Mouse (Mus musculus): ENCODE measurements around the gene Aox4.

Aox4 gene

GRCm38 (mm10) chr1:58244487-58244886 lies 34.3 kb downstream of the Aox4 start:
- no peak for DNase-seq (ENCODE audit: low spot score in 2 of 2)

GRCm38 (mm10) chr1:58248518-58248917 lies 38.3 kb downstream of the Aox4 start:
- no peak for DNase-seq (ENCODE audit: low spot score in 2 of 2)

GRCm38 (mm10) chr1:58253466-58253865 lies 43.3 kb downstream of the Aox4 start:
- DNase-seq (ENCODE audit: low spot score in 2 of 2): no peak

- DNase-seq (ENCODE audit: low spot score in 2 of 2): peak; percentile 36 to 39
Observed at GRCm38 (mm10) chr1:58257195-58257991, 47.2 kb downstream of the Aox4 start.

GRCm38 (mm10) chr1:58260311-58260710 lies 50.1 kb downstream of the Aox4 start:
- DNase-seq (ENCODE audit: low spot score in 2 of 2): no peak

- DNase-seq (ENCODE audit: low spot score in 2 of 2): no peak
Observed at GRCm38 (mm10) chr1:58268231-58268630, 58.0 kb downstream of the Aox4 start.

GRCm38 (mm10) chr1:58270807-58271569 lies 60.8 kb downstream of the Aox4 start:
- DNase-seq (ENCODE audit: low spot score in 2 of 2): no peak

- no peak for DNase-seq (ENCODE audit: low spot score in 2 of 2)
Observed at GRCm38 (mm10) chr1:58275879-58276278, 65.7 kb downstream of the Aox4 start.

- DNase-seq (ENCODE audit: low spot score in 2 of 2): no peak
Observed at GRCm38 (mm10) chr1:58278026-58278425, 67.8 kb downstream of the Aox4 start, which contains the start of gene Aox2. TSS of gene Aox2 (plus strand) at chr1:58278326.

GRCm38 (mm10) chr1:58278513-58278912 lies 68.3 kb downstream of the Aox4 start:
- no peak for DNase-seq (ENCODE audit: low spot score in 2 of 2)

GRCm38 (mm10) chr1:58280381-58280780 lies 70.2 kb downstream of the Aox4 start:
- DNase-seq (ENCODE audit: low spot score in 2 of 2): no peak

- no peak for DNase-seq (ENCODE audit: low spot score in 2 of 2)
Observed at GRCm38 (mm10) chr1:58280939-58281624, 70.9 kb downstream of the Aox4 start.

GRCm38 (mm10) chr1:58281625-58281988 lies 71.4 kb downstream of the Aox4 start:
- no peak for DNase-seq (ENCODE audit: low spot score in 2 of 2)

- no peak for DNase-seq (ENCODE audit: low spot score in 2 of 2)
Observed at GRCm38 (mm10) chr1:58284505-58284904, 74.3 kb downstream of the Aox4 start.

- no peak for DNase-seq (ENCODE audit: low spot score in 2 of 2)
Observed at GRCm38 (mm10) chr1:58288091-58288490, 77.9 kb downstream of the Aox4 start.

- DNase-seq (ENCODE audit: low spot score in 2 of 2): no peak
Observed at GRCm38 (mm10) chr1:58289863-58290469, 79.8 kb downstream of the Aox4 start.

- no peak for DNase-seq (ENCODE audit: low spot score in 2 of 2)
Observed at GRCm38 (mm10) chr1:58291394-58292300, 81.5 kb downstream of the Aox4 start.

GRCm38 (mm10) chr1:58294730-58295129 lies 84.5 kb downstream of the Aox4 start:
- no peak for DNase-seq (ENCODE audit: low spot score in 2 of 2)

GRCm38 (mm10) chr1:58296278-58296677 lies 86.1 kb downstream of the Aox4 start:
- peak; percentile 39 to 48 for DNase-seq (ENCODE audit: low spot score in 2 of 2)

GRCm38 (mm10) chr1:58296821-58297220 lies 86.6 kb downstream of the Aox4 start:
- DNase-seq (ENCODE audit: low spot score in 2 of 2): no peak

- DNase-seq (ENCODE audit: low spot score in 2 of 2): no peak
Observed at GRCm38 (mm10) chr1:58298347-58298746, 88.2 kb downstream of the Aox4 start.

Data from urinary bladder, adult 18-20 months (tissue).